Mouse (Mus musculus): ENCODE data around the gene Cyp11a1. TPM values are rescaled to one million over a fixed set of nuclear protein-coding genes. Genes with fewer than 3 reads are reported as not detected.
A peak's percentile ranks its signal among the peaks of the same experiment; 100 is the strongest.

Cyp11a1 gene
- polyA plus RNA-seq, 1 experiment from 2014 or later: 7.8 TPM

DNA sequence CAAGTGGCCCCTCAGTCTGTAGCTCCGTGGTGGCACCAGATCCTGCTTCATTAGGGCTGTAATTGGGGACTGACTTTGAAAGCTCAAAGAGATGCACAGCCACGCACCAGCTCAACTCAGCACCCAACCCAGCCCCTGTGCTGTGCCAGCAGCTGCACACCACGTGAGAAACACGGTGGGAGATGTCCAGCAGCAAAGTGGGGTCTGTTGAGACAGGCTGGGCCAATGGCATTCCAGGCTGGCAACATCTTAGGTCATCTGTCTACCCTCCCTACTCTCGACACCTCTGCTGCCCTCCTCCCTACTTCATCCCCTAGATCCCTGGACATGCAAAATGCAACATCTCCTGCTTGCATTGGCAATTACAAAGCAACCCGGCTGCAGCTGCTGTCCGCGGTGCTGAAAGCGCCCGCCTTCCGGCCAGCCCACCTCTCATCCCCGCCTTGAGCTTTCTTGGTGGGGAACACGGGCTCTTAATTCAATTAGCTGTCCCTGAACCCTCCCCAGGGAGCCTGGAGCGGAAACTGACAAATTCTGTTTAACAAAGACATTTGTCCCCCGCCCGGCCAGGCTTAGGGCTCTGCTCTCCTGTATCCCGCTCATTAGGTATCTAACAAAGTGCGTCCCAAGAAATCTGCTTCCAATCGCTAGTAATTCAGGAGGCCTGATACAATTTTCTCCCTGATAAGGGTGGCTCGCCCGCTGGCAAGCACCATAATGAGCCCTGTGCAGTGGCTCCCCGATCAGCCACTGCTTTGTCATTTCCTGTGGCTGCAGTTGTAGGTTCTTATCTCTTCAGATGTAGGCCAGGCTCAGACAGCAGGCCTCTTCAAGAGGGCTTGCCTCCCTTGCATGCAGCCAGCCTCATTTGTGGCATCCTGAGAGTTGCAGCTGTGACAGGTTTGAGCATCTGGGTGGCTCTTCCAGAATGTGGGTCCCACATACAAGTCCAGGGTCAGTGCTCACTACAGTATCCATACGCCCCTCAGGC is 54.8 kb downstream of the Cyp11a1 start:
- Histone ChIP-seq H3K27me3 (replicated peaks; ENCODE audit: control insufficient read depth, insufficient read depth, low read length) (peaks cover 6% of the 10 kb centered on the region), H3K9me3 (ENCODE audit: control insufficient read depth) (no peaks in the 10 kb centered on the region), H3K36me3 (ENCODE audit: control insufficient read depth, insufficient read depth) (no peaks in the 10 kb centered on the region), H3K4me3 (ENCODE audit: low read depth, low read length) (no peak overlapping the region), H3K9ac (ENCODE audit: low read depth, low read length) (no peak overlapping the region), H3K4me1 (replicated peaks; ENCODE audit: control insufficient read depth, insufficient read depth, low read length) (no peaks in the 10 kb centered on the region), H3K4me2 (replicated peaks; ENCODE audit: low read depth) (no peak overlapping the region), H3K27ac (ENCODE audit: low read depth, low read length) (no peak overlapping the region)
- 10% methylated on average over 23 of the region's 23 CpGs for whole genome bisulfite sequencing
- TF ChIP-seq CTCF (IDR thresholded peaks at IDR 0.05; ENCODE audit: low read depth): no peak
- no peak for ATAC-seq

DNA sequence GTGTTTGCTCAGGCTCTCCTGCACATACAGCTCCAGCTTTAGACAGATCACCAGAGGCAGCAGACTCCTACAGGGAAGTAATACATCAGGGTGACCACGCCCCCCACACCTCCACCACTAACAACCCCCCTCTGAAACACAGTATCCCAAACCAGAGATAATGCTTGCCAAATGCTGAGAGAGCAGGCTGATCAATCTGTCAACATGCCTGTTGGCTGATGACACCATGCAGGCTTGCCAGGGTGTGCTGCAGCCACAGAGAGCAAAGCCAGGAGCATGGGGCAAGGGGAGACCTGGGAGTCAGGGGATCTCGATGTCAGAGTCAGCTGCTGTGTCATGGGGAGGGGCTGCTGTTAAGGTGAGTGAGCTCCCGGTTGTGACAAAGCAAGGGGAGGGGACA is 57.3 kb downstream of the Cyp11a1 start, which contains the start of gene Stra6:
Gene Stra6 (plus strand): TSS at position 258 of the 400 bp plus-strand sequence.
- 2% methylated on average over 3 of the region's 3 CpGs for WGBS

GRCm38 (mm10) chr9:58065532-58065931 is 59.3 kb downstream of the Cyp11a1 start:
- no peaks in the 10 kb centered on the region for H3K9me3 ChIP-seq (ENCODE audit: control insufficient read depth)
- 56% methylated on average over 6 of the region's 6 CpGs for WGBS
- no peak overlapping the region for H3K9ac ChIP-seq (ENCODE audit: low read depth, low read length)
- no peak overlapping the region for H3K4me2 ChIP-seq (replicated peaks; ENCODE audit: low read depth)
- ATAC-seq: no peak
- H3K4me3 ChIP-seq (ENCODE audit: low read depth, low read length): no peak overlapping the region
- no peaks in the 10 kb centered on the region for H3K36me3 ChIP-seq (ENCODE audit: control insufficient read depth, insufficient read depth)
- H3K4me1 ChIP-seq (replicated peaks; ENCODE audit: control insufficient read depth, insufficient read depth, low read length): no peaks in the 10 kb centered on the region
- H3K27me3 ChIP-seq (replicated peaks; ENCODE audit: control insufficient read depth, insufficient read depth, low read length): peaks cover 6% of the 10 kb centered on the region; the same call in 1 of the 2 replicates
- TF ChIP-seq CTCF (IDR thresholded peaks at IDR 0.05; ENCODE audit: low read depth): no peak
- no peak overlapping the region for H3K27ac ChIP-seq (ENCODE audit: low read depth, low read length)

More for the DNA sequence above, 57.3 kb downstream of the Cyp11a1 start, which contains the start of gene Stra6:
- Histone ChIP-seq H3K36me3 (ENCODE audit: control insufficient read depth, insufficient read depth) (no peaks in the 10 kb centered on the region), H3K27me3 (replicated peaks; ENCODE audit: control insufficient read depth, insufficient read depth, low read length) (peaks cover 6% of the 10 kb centered on the region), H3K4me2 (replicated peaks; ENCODE audit: low read depth) (no peak within 1 kb of the TSS), H3K9ac (ENCODE audit: low read depth, low read length) (no peak within 1 kb of the TSS), H3K27ac (ENCODE audit: low read depth, low read length) (no peak within 1 kb of the TSS), H3K4me3 (ENCODE audit: low read depth, low read length) (no peak within 1 kb of the TSS), H3K4me1 (replicated peaks; ENCODE audit: control insufficient read depth, insufficient read depth, low read length) (no peaks in the 10 kb centered on the region), H3K9me3 (ENCODE audit: control insufficient read depth) (no peaks in the 10 kb centered on the region)
- TF ChIP-seq CTCF (IDR thresholded peaks at IDR 0.05; ENCODE audit: low read depth): no peak
- no peak for ATAC-seq

GRCm38 (mm10) chr9:58065977-58066730 is 59.9 kb downstream of the Cyp11a1 start:
- Histone ChIP-seq H3K4me2 (replicated peaks; ENCODE audit: low read depth) (no peak overlapping the region), H3K4me3 (ENCODE audit: low read depth, low read length) (no peak overlapping the region), H3K27me3 (replicated peaks; ENCODE audit: control insufficient read depth, insufficient read depth, low read length) (peaks cover 3% of the 10 kb centered on the region; the same call in 1 of the 2 replicates), H3K9me3 (ENCODE audit: control insufficient read depth) (no peaks in the 10 kb centered on the region), H3K4me1 (replicated peaks; ENCODE audit: control insufficient read depth, insufficient read depth, low read length) (no peaks in the 10 kb centered on the region), H3K9ac (ENCODE audit: low read depth, low read length) (no peak overlapping the region), H3K27ac (ENCODE audit: low read depth, low read length) (no peak overlapping the region), H3K36me3 (ENCODE audit: control insufficient read depth, insufficient read depth) (no peaks in the 10 kb centered on the region)
- ATAC-seq: no peak
- 65% methylated on average over 6 of the region's 6 CpGs for WGBS
- peak; percentile 50 for TF ChIP-seq CTCF (IDR thresholded peaks at IDR 0.05; ENCODE audit: low read depth)

- Histone ChIP-seq H3K4me1 (replicated peaks; ENCODE audit: control insufficient read depth, insufficient read depth, low read length) (no peaks in the 10 kb centered on the region), H3K36me3 (ENCODE audit: control insufficient read depth, insufficient read depth) (no peaks in the 10 kb centered on the region), H3K4me2 (replicated peaks; ENCODE audit: low read depth) (no peak overlapping the region), H3K9ac (ENCODE audit: low read depth, low read length) (no peak overlapping the region), H3K27ac (ENCODE audit: low read depth, low read length) (no peak overlapping the region), H3K27me3 (replicated peaks; ENCODE audit: control insufficient read depth, insufficient read depth, low read length) (no peaks in the 10 kb centered on the region), H3K9me3 (ENCODE audit: control insufficient read depth) (no peaks in the 10 kb centered on the region), H3K4me3 (ENCODE audit: low read depth, low read length) (no peak overlapping the region)
- ATAC-seq: no peak
- WGBS: 72% methylated on average over 6 of the region's 6 CpGs
- no peak for TF ChIP-seq CTCF (IDR thresholded peaks at IDR 0.05; ENCODE audit: low read depth)
These were observed 60.5 kb downstream of the Cyp11a1 start for GRCm38 (mm10) chr9:58066731-58067095.

DNA sequence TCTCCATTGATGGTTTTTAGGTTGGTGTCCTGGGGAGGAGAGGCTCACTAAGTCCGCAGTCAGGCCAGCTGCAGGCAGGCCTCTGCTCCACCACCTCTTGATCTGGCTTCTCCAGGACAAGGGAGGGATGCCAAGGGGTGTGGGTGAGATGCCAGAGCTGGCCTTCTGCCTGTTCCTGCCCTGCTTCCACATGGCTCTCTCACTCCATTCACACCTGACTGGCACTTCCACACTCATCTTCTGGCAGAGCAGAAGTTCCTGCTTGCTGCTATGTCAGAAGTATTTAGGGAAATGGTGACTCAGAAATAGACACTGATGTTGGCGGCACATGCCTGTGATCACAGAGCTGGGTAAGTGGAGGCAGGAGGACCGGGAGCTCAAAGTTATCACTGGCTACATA is 61.3 kb downstream of the Cyp11a1 start:
- Histone ChIP-seq H3K27me3 (replicated peaks; ENCODE audit: control insufficient read depth, insufficient read depth, low read length) (no peaks in the 10 kb centered on the region), H3K9me3 (ENCODE audit: control insufficient read depth) (no peaks in the 10 kb centered on the region), H3K36me3 (ENCODE audit: control insufficient read depth, insufficient read depth) (no peaks in the 10 kb centered on the region), H3K27ac (ENCODE audit: low read depth, low read length) (no peak overlapping the region), H3K4me3 (ENCODE audit: low read depth, low read length) (no peak overlapping the region), H3K4me1 (replicated peaks; ENCODE audit: control insufficient read depth, insufficient read depth, low read length) (no peaks in the 10 kb centered on the region), H3K9ac (ENCODE audit: low read depth, low read length) (no peak overlapping the region), H3K4me2 (replicated peaks; ENCODE audit: low read depth) (no peak overlapping the region)
- 89% methylated on average over 3 of the region's 3 CpGs for WGBS
- no peak for ATAC-seq
- TF ChIP-seq CTCF (IDR thresholded peaks at IDR 0.05; ENCODE audit: low read depth): no peak

Measured in intestine, postnatal 0 days (tissue).